Mouse (Mus musculus) neural tube, embryonic 14.5 days (tissue): Measurements from ENCODE around the gene Aoc1. TPM values are rescaled to one million over a fixed set of nuclear protein-coding genes. Genes with fewer than 3 reads are reported as not detected.
A peak's percentile ranks its signal among the peaks of the same experiment; 100 is the strongest.

Source experiments
- ATAC-seq: fragments of 200-750 bp; cut with Nextera tagmentation; 2 replicates; pipeline ENCODE4 v1.8.0; 2017; ENCODE audit warnings: low read depth, mild to moderate bottlenecking, moderate TSS enrichment, moderate library complexity
- H3K27ac ChIP-seq: fragments of 300-500 bp; sonication (generic); 2 replicates; pipeline ENCODE4 v1.5.1; 2014; ENCODE audit warnings: low read depth, mild to moderate bottlenecking, control low read depth, low read length, moderate library complexity, mixed read lengths
- H3K27me3 ChIP-seq: fragments of 300-500 bp; sonication (generic); 2 replicates; pipeline ENCODE4 v1.6.1; 2014; ENCODE audit warnings: low read length; ENCODE audit not compliant: control insufficient read depth, insufficient read depth
- H3K36me3 ChIP-seq: fragments of 300-500 bp; sonication (generic); 2 replicates; pipeline ENCODE4 v1.6.1; 2014; ENCODE audit warnings: low read length, mixed read lengths; ENCODE audit not compliant: control insufficient read depth, insufficient read depth
- H3K4me1 ChIP-seq: fragments of 300-500 bp; sonication (generic); 2 replicates; pipeline ENCODE4 v1.6.1; 2014; ENCODE audit warnings: low read length; ENCODE audit not compliant: control insufficient read depth, insufficient read depth
- H3K4me2 ChIP-seq: fragments of 300-500 bp; sonication (generic); 2 replicates; pipeline ENCODE4 v1.6.1; 2014; ENCODE audit warnings: mild to moderate bottlenecking, low read depth, low read length, control low read depth
- H3K4me3 ChIP-seq: fragments of 300-500 bp; sonication (generic); 2 replicates; pipeline ENCODE4 v1.5.1; 2014; ENCODE audit warnings: low read depth, low read length, control low read depth, mixed read lengths
- H3K9ac ChIP-seq: fragments of 300-500 bp; sonication (generic); replicated peaks from 2 replicates; pipeline ENCODE4 v1.6.1; 2014; ENCODE audit warnings: low read depth, mild to moderate bottlenecking, control low read depth, low read length, mixed read lengths
- H3K9me3 ChIP-seq: fragments of 300-500 bp; sonication (generic); 2 replicates; pipeline ENCODE4 v1.6.1; 2016; ENCODE audit warnings: low read length; ENCODE audit not compliant: control insufficient read depth
- WGBS: fragments of 180-500 bp; shearing (Covaris S2); extraction: QIAGEN DNeasy Blood & Tissue Kit; methylation state at CpG from one replicate; pipeline ENCODE4 v1.1.7; 2014; 5-methylcytosine and 5-hydroxymethylcytosine counted together
- polyA plus RNA-seq: library from polyadenylated mRNA; unstranded; fragments of >200 nt; fragmentation: Nextera tagmentation; extraction: Ambion mirVana; gene quantifications from 2 replicates; pipeline ENCODE4 v1.2.1, GENCODE M21; 2014

The Aoc1 gene
- polyA plus RNA-seq, 1 experiment from 2014 or later = not detected

DNA sequence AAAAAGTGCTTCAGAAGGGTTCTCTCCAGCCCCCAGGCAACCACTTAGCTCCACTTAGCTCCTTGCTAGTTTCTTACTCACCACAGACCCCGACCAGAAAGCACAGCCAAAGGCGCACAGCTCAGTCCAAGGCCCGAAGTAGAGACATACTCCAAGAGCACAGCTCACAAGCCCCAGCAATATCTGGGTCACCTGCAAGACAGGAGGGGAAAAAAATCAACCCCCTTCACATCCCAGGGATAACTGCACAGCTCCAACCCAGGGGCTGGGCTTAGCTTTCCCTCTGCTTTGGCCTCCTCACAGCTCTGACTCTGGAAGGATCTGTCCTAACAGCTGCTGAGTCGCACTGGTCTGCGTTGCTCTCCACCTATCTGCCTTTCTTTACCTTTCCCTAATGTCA is 36.5 kb upstream of the Aoc1 start:
- no peaks in the 10 kb centered on the region for H3K9me3 ChIP-seq
- WGBS = 93% methylated on average over 5 of the region's 5 CpGs
- no peak overlapping the region for H3K9ac ChIP-seq
- H3K36me3 ChIP-seq = 0 out of 2 replicates have a peak, but pooled peaks cover 5% of the 10 kb centered on the region
- no peak overlapping the region for H3K27ac ChIP-seq
- no peak overlapping the region for H3K4me3 ChIP-seq
- H3K4me1 ChIP-seq = peaks cover 7% of the 10 kb centered on the region
- H3K27me3 ChIP-seq = no peaks in the 10 kb centered on the region
- H3K4me2 ChIP-seq = no peak overlapping the region
- no peak for ATAC-seq

- Histone ChIP-seq H3K27me3 (no peaks in the 10 kb centered on the region), H3K4me2 (no peak overlapping the region), H3K9me3 (no peaks in the 10 kb centered on the region), H3K27ac (no peak overlapping the region), H3K9ac (no peak overlapping the region), H3K36me3 (0 out of 2 replicates have a peak, but pooled peaks cover 5% of the 10 kb centered on the region), H3K4me3 (no peak overlapping the region), H3K4me1 (peaks cover 10% of the 10 kb centered on the region)
- no peak for ATAC-seq
- 90% methylated on average over 7 of the region's 7 CpGs for WGBS
Measured at GRCm38 (mm10) chr6:48837516-48837915, 35.2 kb upstream of the Aoc1 start.

DNA sequence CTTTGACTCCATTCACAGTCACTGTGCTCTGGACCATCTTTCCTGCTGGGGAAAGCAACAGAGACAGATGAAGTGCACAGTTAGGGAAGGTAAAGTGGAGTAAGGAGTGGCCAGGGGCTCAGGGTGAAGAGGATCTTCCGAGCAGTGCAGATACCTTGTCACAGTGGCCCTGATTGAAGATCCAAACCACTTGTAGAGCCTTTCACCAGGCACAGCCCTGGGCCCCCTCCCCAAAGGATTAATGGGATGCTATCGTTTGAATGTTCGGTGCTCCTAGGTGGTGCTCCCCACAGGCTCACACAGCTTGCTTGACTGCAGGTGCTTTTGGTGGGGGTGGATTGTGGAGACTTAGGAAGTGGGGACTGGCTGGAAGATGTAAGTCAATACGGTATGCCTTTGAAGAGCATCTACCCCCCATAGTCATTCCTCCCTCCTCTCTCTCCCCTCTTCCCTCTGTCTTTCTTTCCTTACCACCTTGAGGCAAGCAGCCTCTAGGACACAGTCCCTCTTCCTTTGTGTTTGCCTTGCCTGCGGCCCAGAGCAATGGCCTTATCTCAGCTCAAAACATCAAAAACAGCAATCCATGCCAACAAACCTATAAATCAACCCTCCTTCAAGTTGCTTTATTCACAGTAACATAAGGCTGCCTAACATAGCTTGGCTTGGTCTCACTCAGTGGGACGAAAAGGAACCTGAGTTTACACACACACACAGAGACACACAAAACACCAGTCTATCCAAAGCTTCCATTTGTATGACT is 34.2 kb upstream of the Aoc1 start:
- WGBS = 76% methylated on average over 6 of the region's 6 CpGs
- Histone ChIP-seq H3K27ac (no peak overlapping the region), H3K9me3 (no peaks in the 10 kb centered on the region), H3K4me2 (no peak overlapping the region), H3K4me3 (no peak overlapping the region), H3K36me3 (0 out of 2 replicates have a peak, but pooled peaks cover 5% of the 10 kb centered on the region), H3K9ac (no peak overlapping the region), H3K27me3 (no peaks in the 10 kb centered on the region), H3K4me1 (peaks cover 10% of the 10 kb centered on the region)
- ATAC-seq = no peak

GRCm38 (mm10) chr6:48840371-48840969 is 32.2 kb upstream of the Aoc1 start, which contains the start of gene Tmem176a:
Gene Tmem176a, plus strand, starts transcription at chr6:48840919.
- Histone ChIP-seq H3K27ac (peak within 1 kb of the TSS; percentile 75), H3K9me3 (no peaks in the 10 kb centered on the region), H3K9ac (peak within 1 kb of the TSS; percentile 52), H3K36me3 (no peaks in the 10 kb centered on the region), H3K27me3 (no peaks in the 10 kb centered on the region), H3K4me3 (peak within 1 kb of the TSS; percentile 31), H3K4me2 (peak within 1 kb of the TSS; percentile 46), H3K4me1 (peaks cover 10% of the 10 kb centered on the region)
- WGBS = 32% methylated on average over 7 of the region's 7 CpGs
- ATAC-seq = peak; percentile 19

DNA sequence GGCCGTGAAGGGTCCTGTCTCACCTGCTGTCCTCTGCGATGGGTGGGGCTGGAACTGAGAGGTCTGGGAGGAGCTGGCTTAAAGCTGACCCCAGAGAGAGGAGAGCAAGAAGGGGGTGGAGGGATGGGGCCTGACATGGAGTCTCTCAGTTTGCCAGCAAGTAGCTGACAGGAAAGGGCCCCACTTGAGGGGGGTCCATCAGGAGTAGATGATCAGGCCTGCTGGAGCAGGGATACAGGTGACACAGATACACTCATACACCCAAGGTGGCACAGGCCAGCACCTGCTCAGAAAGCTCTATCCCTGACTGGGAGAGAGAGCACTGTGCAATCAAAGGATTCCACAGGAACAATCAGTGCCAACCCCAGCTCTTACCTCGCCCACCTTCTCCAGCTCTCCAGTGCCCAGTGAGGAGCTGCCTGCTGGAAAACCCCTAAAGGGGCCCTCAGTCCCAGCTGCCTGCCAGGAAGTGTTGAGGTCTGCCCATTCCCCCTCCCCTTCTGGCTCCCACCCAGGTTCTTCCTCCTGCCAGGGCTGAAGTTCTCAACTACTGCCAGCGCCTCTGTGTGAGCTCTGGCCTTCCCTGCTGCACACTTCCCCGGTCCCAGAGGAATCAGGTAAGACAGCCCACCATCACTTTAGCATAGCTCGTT is 31.6 kb upstream of the Aoc1 start, which contains the start of gene Tmem176b:
TSS of gene Tmem176b (minus strand) at position 524 of the 653 bp plus-strand sequence.
- peak within 1 kb of the TSS; percentile 52 for H3K9ac ChIP-seq
- peak within 1 kb of the TSS; percentile 31 for H3K4me3 ChIP-seq
- no peaks in the 10 kb centered on the region for H3K36me3 ChIP-seq
- ATAC-seq = peak; percentile 94
- no peaks in the 10 kb centered on the region for H3K9me3 ChIP-seq
- H3K4me1 ChIP-seq = peaks cover 10% of the 10 kb centered on the region
- no peaks in the 10 kb centered on the region for H3K27me3 ChIP-seq
- peak within 1 kb of the TSS; percentile 75 for H3K27ac ChIP-seq
- peak within 1 kb of the TSS; percentile 46 for H3K4me2 ChIP-seq
- 15% methylated on average over 6 of the region's 6 CpGs for WGBS

GRCm38 (mm10) chr6:48842111-48842842 is 30.4 kb upstream of the Aoc1 start:
- H3K27ac ChIP-seq = no peak overlapping the region
- H3K4me2 ChIP-seq = no peak overlapping the region; the same call in 1 of the 2 replicates
- 80% methylated on average over 11 of the region's 11 CpGs for WGBS
- peaks cover 10% of the 10 kb centered on the region for H3K4me1 ChIP-seq
- H3K9me3 ChIP-seq = no peaks in the 10 kb centered on the region
- no peak for ATAC-seq
- no peaks in the 10 kb centered on the region for H3K27me3 ChIP-seq
- H3K9ac ChIP-seq = no peak overlapping the region
- H3K4me3 ChIP-seq = no peak overlapping the region
- H3K36me3 ChIP-seq = no peaks in the 10 kb centered on the region

DNA sequence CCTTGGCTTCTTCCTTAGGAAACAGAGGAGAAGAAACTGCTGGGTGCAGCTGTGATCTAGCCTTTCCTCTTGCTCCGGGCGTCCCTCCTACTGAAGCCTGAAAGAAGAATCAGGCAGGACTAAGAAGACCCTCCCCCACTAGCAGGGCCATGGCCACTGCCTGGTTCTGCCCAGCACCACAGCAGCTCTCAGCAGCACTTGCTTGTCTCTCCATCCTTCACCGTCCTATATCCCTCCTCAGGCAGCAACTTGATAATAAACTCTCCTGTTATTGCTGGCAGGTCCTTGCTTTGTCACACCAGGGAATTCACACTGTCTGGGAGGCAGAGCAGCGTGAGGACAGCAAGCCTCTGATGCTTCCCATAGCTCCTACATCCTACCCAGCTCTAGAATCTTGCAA is 27.6 kb upstream of the Aoc1 start:
- peaks cover 10% of the 10 kb centered on the region for H3K4me1 ChIP-seq
- 61% methylated on average over 4 of the region's 4 CpGs for WGBS

DNA sequence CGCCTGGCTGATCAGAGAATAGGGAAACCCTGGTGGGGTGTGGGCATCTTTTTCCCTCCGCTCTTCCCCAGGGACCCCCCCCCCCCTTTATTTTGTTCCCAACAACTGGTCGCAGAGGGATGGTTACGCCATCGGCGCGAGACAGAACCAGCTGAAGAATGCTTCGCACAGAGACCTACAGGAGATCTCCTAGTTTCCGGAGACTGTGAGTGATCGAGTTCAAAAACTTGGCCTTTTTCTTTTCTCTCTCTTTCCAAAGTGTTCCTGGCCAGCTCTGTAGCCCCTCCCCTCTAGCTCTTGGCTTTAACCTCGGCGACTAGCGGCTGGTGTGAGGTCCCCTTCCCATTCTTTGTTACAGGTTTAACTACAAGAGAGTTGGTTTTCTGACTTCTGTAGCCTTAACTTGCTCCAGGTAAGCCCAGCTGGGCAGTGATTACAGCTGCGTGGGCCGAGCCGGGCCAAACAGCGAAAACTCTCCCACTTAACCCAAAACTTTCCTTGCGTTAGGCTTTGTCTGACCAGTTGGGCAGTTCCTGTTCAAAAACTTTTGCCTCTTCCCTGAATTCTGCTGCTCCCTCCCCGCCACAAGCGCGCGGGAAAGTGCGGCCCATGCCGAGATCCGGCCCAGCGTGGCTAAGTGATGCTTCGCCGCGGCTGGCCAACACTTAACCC is 20.7 kb upstream of the Aoc1 start:
- peak; percentile 46 for ATAC-seq
- Histone ChIP-seq H3K27ac (no peak overlapping the region), H3K9ac (no peak overlapping the region)

More for the DNA sequence above, 27.6 kb upstream of the Aoc1 start:
- Histone ChIP-seq H3K4me3 (no peak overlapping the region), H3K9me3 (no peaks in the 10 kb centered on the region), H3K27me3 (no peaks in the 10 kb centered on the region), H3K36me3 (no peaks in the 10 kb centered on the region), H3K9ac (no peak overlapping the region), H3K27ac (no peak overlapping the region), H3K4me2 (no peak overlapping the region)
- ATAC-seq = no peak

More for the DNA sequence above, 20.7 kb upstream of the Aoc1 start:
- WGBS = under 1% methylated on average over 27 of the region's 29 CpGs
- H3K4me2 ChIP-seq = peak overlapping the region; percentile 49
- peak overlapping the region; percentile 21; the same call in 1 of the 2 replicates for H3K4me3 ChIP-seq
- H3K27me3 ChIP-seq = no peaks in the 10 kb centered on the region
- no peaks in the 10 kb centered on the region for H3K9me3 ChIP-seq
- no peaks in the 10 kb centered on the region for H3K36me3 ChIP-seq
- H3K4me1 ChIP-seq = no peaks in the 10 kb centered on the region
